Mouse (Mus musculus): ENCODE measurements around the gene Sdc1. TPM values are rescaled to one million over a fixed set of nuclear protein-coding genes. Genes with fewer than 3 reads are reported as not detected.

The Sdc1 gene
- 68.4 and 79.3 TPM in 2 replicates for polyA plus RNA-seq (2016; fragmentation: Nextera tagmentation; extraction: Ambion mirVana)

- H3K4me2 ChIP-seq (replicated peaks) = peak within 1 kb of the TSS; percentile 99
- no peaks in the 10 kb centered on the region for H3K9me3 ChIP-seq
- peaks cover 19% of the 10 kb centered on the region for H3K4me1 ChIP-seq
- peak within 1 kb of the TSS; percentile 67 for H3K4me3 ChIP-seq
- peak; percentile 86 for ATAC-seq (ENCODE audit: low FRiP score, low read depth)
- H3K9ac ChIP-seq (replicated peaks) = peak within 1 kb of the TSS; percentile 90
- peak within 1 kb of the TSS; percentile 82 for H3K27ac ChIP-seq (replicated peaks)
- WGBS = under 1% methylated on average over 61 of the region's 67 CpGs
- no peaks in the 10 kb centered on the region for H3K36me3 ChIP-seq
- peaks cover 6% of the 10 kb centered on the region; the same call in 1 of the 2 replicates for H3K27me3 ChIP-seq
Measured at GRCm38 (mm10) chr12:8770946-8771843, at the start of gene Sdc1. Gene Sdc1, plus strand, starts transcription at chr12:8771323.

- Histone ChIP-seq H3K27ac (replicated peaks) (no peak overlapping the region), H3K4me3 (no peak overlapping the region), H3K4me1 (no peaks in the 10 kb centered on the region), H3K9me3 (no peaks in the 10 kb centered on the region), H3K27me3 (no peaks in the 10 kb centered on the region), H3K4me2 (replicated peaks) (no peak overlapping the region), H3K36me3 (peaks cover 39% of the 10 kb centered on the region), H3K9ac (replicated peaks) (no peak overlapping the region)
- ATAC-seq (ENCODE audit: low FRiP score, low read depth) = no peak
- 82% methylated on average over 1 of the region's 1 CpGs for WGBS
Measured at GRCm38 (mm10) chr12:8726890-8727289, 44.2 kb upstream of the Sdc1 start.

GRCm38 (mm10) chr12:8728739-8729138 is 42.4 kb upstream of the Sdc1 start:
- H3K9ac ChIP-seq (replicated peaks) = no peak overlapping the region
- no peak overlapping the region for H3K4me2 ChIP-seq (replicated peaks)
- H3K4me1 ChIP-seq = no peaks in the 10 kb centered on the region
- 90% methylated on average over 2 of the region's 2 CpGs for WGBS
- ATAC-seq (ENCODE audit: low FRiP score, low read depth) = no peak
- no peaks in the 10 kb centered on the region for H3K9me3 ChIP-seq
- H3K4me3 ChIP-seq = no peak overlapping the region
- H3K27ac ChIP-seq (replicated peaks) = no peak overlapping the region
- H3K27me3 ChIP-seq = no peaks in the 10 kb centered on the region
- H3K36me3 ChIP-seq = peaks cover 32% of the 10 kb centered on the region

GRCm38 (mm10) chr12:8753654-8754053 is 17.5 kb upstream of the Sdc1 start:
- Histone ChIP-seq H3K4me2 (replicated peaks) (no peak overlapping the region), H3K27me3 (no peaks in the 10 kb centered on the region), H3K9ac (replicated peaks) (no peak overlapping the region), H3K4me3 (no peak overlapping the region), H3K27ac (replicated peaks) (no peak overlapping the region), H3K4me1 (no peaks in the 10 kb centered on the region), H3K9me3 (peaks cover 6% of the 10 kb centered on the region; the same call in 1 of the 2 replicates), H3K36me3 (peaks cover 67% of the 10 kb centered on the region)
- WGBS = 100% methylated on average over 2 of the region's 2 CpGs
- no peak for ATAC-seq (ENCODE audit: low FRiP score, low read depth)

GRCm38 (mm10) chr12:8754116-8754515 is 17.0 kb upstream of the Sdc1 start:
- H3K27me3 ChIP-seq = no peaks in the 10 kb centered on the region
- WGBS = 86% methylated on average over 4 of the region's 4 CpGs
- H3K36me3 ChIP-seq = peaks cover 63% of the 10 kb centered on the region
- H3K4me1 ChIP-seq = no peaks in the 10 kb centered on the region
- H3K27ac ChIP-seq (replicated peaks) = no peak overlapping the region
- no peak overlapping the region for H3K9ac ChIP-seq (replicated peaks)
- peaks cover 6% of the 10 kb centered on the region; the same call in 1 of the 2 replicates for H3K9me3 ChIP-seq
- H3K4me3 ChIP-seq = no peak overlapping the region
- no peak for ATAC-seq (ENCODE audit: low FRiP score, low read depth)
- H3K4me2 ChIP-seq (replicated peaks) = no peak overlapping the region

GRCm38 (mm10) chr12:8758029-8758428 is 13.1 kb upstream of the Sdc1 start:
- Histone ChIP-seq H3K9me3 (peaks cover 6% of the 10 kb centered on the region; the same call in 1 of the 2 replicates), H3K9ac (replicated peaks) (no peak overlapping the region), H3K27ac (replicated peaks) (no peak overlapping the region), H3K27me3 (no peaks in the 10 kb centered on the region), H3K36me3 (peaks cover 41% of the 10 kb centered on the region), H3K4me2 (replicated peaks) (no peak overlapping the region), H3K4me1 (no peaks in the 10 kb centered on the region), H3K4me3 (no peak overlapping the region)
- ATAC-seq (ENCODE audit: low FRiP score, low read depth) = no peak
- WGBS = 99% methylated on average over 3 of the region's 3 CpGs

- 86% methylated on average over 4 of the region's 4 CpGs for WGBS
- no peak overlapping the region for H3K27ac ChIP-seq (replicated peaks)
- peaks cover 6% of the 10 kb centered on the region; the same call in 1 of the 2 replicates for H3K9me3 ChIP-seq
- no peak overlapping the region for H3K4me2 ChIP-seq (replicated peaks)
- no peaks in the 10 kb centered on the region for H3K27me3 ChIP-seq
- no peak for ATAC-seq (ENCODE audit: low FRiP score, low read depth)
- H3K36me3 ChIP-seq = peaks cover 30% of the 10 kb centered on the region
- no peaks in the 10 kb centered on the region for H3K4me1 ChIP-seq
- H3K9ac ChIP-seq (replicated peaks) = no peak overlapping the region
- H3K4me3 ChIP-seq = no peak overlapping the region
Measured at GRCm38 (mm10) chr12:8759115-8759514, 12.0 kb upstream of the Sdc1 start.

- H3K27me3 ChIP-seq = no peaks in the 10 kb centered on the region
- H3K27ac ChIP-seq (replicated peaks) = no peak overlapping the region
- 80% methylated on average over 6 of the region's 6 CpGs for WGBS
Measured at GRCm38 (mm10) chr12:8759779-8760178, 11.3 kb upstream of the Sdc1 start.

GRCm38 (mm10) chr12:8760561-8760960 is 10.6 kb upstream of the Sdc1 start:
- ATAC-seq (ENCODE audit: low FRiP score, low read depth) = no peak
- no peak overlapping the region for H3K4me3 ChIP-seq
- H3K9ac ChIP-seq (replicated peaks) = no peak overlapping the region
- H3K27ac ChIP-seq (replicated peaks) = no peak overlapping the region
- WGBS = 85% methylated on average over 6 of the region's 6 CpGs
- no peak overlapping the region for H3K4me2 ChIP-seq (replicated peaks)
- H3K4me1 ChIP-seq = no peaks in the 10 kb centered on the region
- peaks cover 6% of the 10 kb centered on the region; the same call in 1 of the 2 replicates for H3K9me3 ChIP-seq
- H3K27me3 ChIP-seq = no peaks in the 10 kb centered on the region
- H3K36me3 ChIP-seq = peaks cover 21% of the 10 kb centered on the region

More at GRCm38 (mm10) chr12:8759779-8760178, 11.3 kb upstream of the Sdc1 start:
- no peak overlapping the region for H3K4me2 ChIP-seq (replicated peaks)
- no peaks in the 10 kb centered on the region for H3K4me1 ChIP-seq
- no peak overlapping the region for H3K9ac ChIP-seq (replicated peaks)
- no peak for ATAC-seq (ENCODE audit: low FRiP score, low read depth)
- peaks cover 28% of the 10 kb centered on the region for H3K36me3 ChIP-seq
- no peak overlapping the region for H3K4me3 ChIP-seq
- peaks cover 6% of the 10 kb centered on the region; the same call in 1 of the 2 replicates for H3K9me3 ChIP-seq

- no peak for ATAC-seq (ENCODE audit: low FRiP score, low read depth)
- WGBS = 87% methylated on average over 7 of the region's 7 CpGs
- peaks cover 6% of the 10 kb centered on the region; the same call in 1 of the 2 replicates for H3K9me3 ChIP-seq
- H3K9ac ChIP-seq (replicated peaks) = no peak overlapping the region
- H3K36me3 ChIP-seq = peaks cover 20% of the 10 kb centered on the region
- H3K27me3 ChIP-seq = no peaks in the 10 kb centered on the region
- H3K4me3 ChIP-seq = no peak overlapping the region
- no peak overlapping the region for H3K4me2 ChIP-seq (replicated peaks)
- no peak overlapping the region for H3K27ac ChIP-seq (replicated peaks)
- H3K4me1 ChIP-seq = no peaks in the 10 kb centered on the region
Measured at GRCm38 (mm10) chr12:8761058-8761457, 10.1 kb upstream of the Sdc1 start.

- Histone ChIP-seq H3K9ac (replicated peaks) (no peak overlapping the region), H3K27me3 (no peaks in the 10 kb centered on the region), H3K4me3 (no peak overlapping the region), H3K4me2 (replicated peaks) (no peak overlapping the region), H3K9me3 (peaks cover 2% of the 10 kb centered on the region; the same call in 1 of the 2 replicates), H3K4me1 (no peaks in the 10 kb centered on the region), H3K27ac (replicated peaks) (no peak overlapping the region), H3K36me3 (peaks cover 4% of the 10 kb centered on the region; the same call in 1 of the 2 replicates)
- WGBS = 73% methylated on average over 2 of the region's 2 CpGs
- ATAC-seq (ENCODE audit: low FRiP score, low read depth) = no peak
Measured at GRCm38 (mm10) chr12:8762667-8763066, 8.5 kb upstream of the Sdc1 start.

GRCm38 (mm10) chr12:8764221-8764930 is 6.7 kb upstream of the Sdc1 start:
- H3K4me1 ChIP-seq = no peaks in the 10 kb centered on the region
- no peak overlapping the region for H3K4me3 ChIP-seq
- no peak overlapping the region for H3K27ac ChIP-seq (replicated peaks)
- ATAC-seq (ENCODE audit: low FRiP score, low read depth) = 0 out of 2 replicates have a peak, but pooled peaks have one; percentile 23
- H3K9me3 ChIP-seq = no peaks in the 10 kb centered on the region
- no peak overlapping the region for H3K4me2 ChIP-seq (replicated peaks)
- H3K9ac ChIP-seq (replicated peaks) = no peak overlapping the region
- H3K27me3 ChIP-seq = no peaks in the 10 kb centered on the region
- H3K36me3 ChIP-seq = no peaks in the 10 kb centered on the region
- WGBS = 90% methylated on average over 15 of the region's 15 CpGs

All from midbrain, embryonic 12.5 days (tissue).